16 mouse cellular contexts compared by ENCODE assay signal in genomic region chr3:88238866-88239391, GRCm38 (mm10). TPM values are rescaled to one million over a fixed set of nuclear protein-coding genes. Genes with fewer than 3 reads are reported as not detected.
DNase-seq lines count a peak whose midpoint lies in the region; ATAC-seq lines count a peak whose summit lies in the region.
"Had no signal": no experiment of that assay in that cellular context is flagged by ENCODE, and none has a peak within 500 bp of the region (broad histone marks: within the 10 kb centered on the region; RNA-seq: fewer than 3 reads in every experiment).

No protein-coding gene starts in this region.

- H3K9ac ChIP-seq in hindbrain, embryonic 13.5 days, result no peak overlapping the region; the same call in 1 of the 2 replicates
- peak overlapping the region; percentile 23; the same call in 1 of the 2 replicates for H3K9ac ChIP-seq in neural tube, embryonic 12.5 days
- H3K9ac ChIP-seq: embryonic facial prominence, embryonic 13.5 days; heart, embryonic 13.5 days; limb, embryonic 15.5 days had no signal

- no peaks in the 10 kb centered on the region for H3K9me3 ChIP-seq in hindbrain, embryonic 13.5 days
- no peaks in the 10 kb centered on the region for H3K9me3 ChIP-seq in neural tube, embryonic 12.5 days
- H3K9me3 ChIP-seq: embryonic facial prominence, embryonic 13.5 days; heart, embryonic 13.5 days; limb, embryonic 15.5 days had no signal

- H3K4me2 ChIP-seq in hindbrain, embryonic 13.5 days, result 0 out of 2 replicates have a peak overlapping the region, but pooled peaks have one; percentile 16
- peak overlapping the region; percentile 30 for H3K4me2 ChIP-seq in neural tube, embryonic 12.5 days (replicated peaks)
- H3K4me2 ChIP-seq: embryonic facial prominence, embryonic 13.5 days; heart, embryonic 13.5 days; limb, embryonic 15.5 days had no signal

- peak; percentile 77 for ATAC-seq in hindbrain, embryonic 13.5 days (ENCODE audit: low FRiP score)
- ATAC-seq in neural tube, embryonic 12.5 days (ENCODE audit: low FRiP score, low read depth), result peak; percentile 27
- ATAC-seq: intestine, embryonic 16.5 days had no signal

- H3K4me1 ChIP-seq in hindbrain, embryonic 13.5 days (replicated peaks), result peaks cover 85% of the 10 kb centered on the region
- peaks cover 79% of the 10 kb centered on the region for H3K4me1 ChIP-seq in neural tube, embryonic 12.5 days

- H3K4me3 ChIP-seq in hindbrain, embryonic 13.5 days, result no peak overlapping the region
- no peak overlapping the region for H3K4me3 ChIP-seq in neural tube, embryonic 12.5 days
- H3K4me3 ChIP-seq: embryonic facial prominence, embryonic 13.5 days; heart, embryonic 13.5 days; limb, embryonic 15.5 days had no signal

- 19% methylated on average over 8 of the region's 8 CpGs for WGBS in hindbrain, embryonic 13.5 days
- 21% methylated on average over 8 of the region's 8 CpGs for WGBS in neural tube, embryonic 12.5 days

- peaks cover 35% of the 10 kb centered on the region for H3K27me3 ChIP-seq in hindbrain, embryonic 13.5 days
- peaks cover 22% of the 10 kb centered on the region for H3K27me3 ChIP-seq in neural tube, embryonic 12.5 days (replicated peaks)

- peak; percentile 43 to 69 for DNase-seq in layer of hippocampus, postnatal 14 days (ENCODE audit: low spot score in 2 of 2)
- DNase-seq in layer of hippocampus, postnatal 36 days, result no peak
- peak; percentile 42 to 48 for DNase-seq in cerebellum, postnatal 25 days
- DNase-seq in kidney, postnatal 36 days, result no peak
- DNase-seq in heart, adult 18-20 months, result no peak
- no peak for DNase-seq in retina, embryonic 14.5 days (ENCODE audit: low spot score)
- DNase-seq: adrenal gland, adult 2 months; right cerebral cortex, postnatal 14 days had no signal

- H3K36me3 ChIP-seq in hindbrain, embryonic 13.5 days, result no peaks in the 10 kb centered on the region
- H3K36me3 ChIP-seq in neural tube, embryonic 12.5 days, result no peaks in the 10 kb centered on the region
- H3K36me3 ChIP-seq: embryonic facial prominence, embryonic 13.5 days; heart, embryonic 13.5 days; limb, embryonic 15.5 days had no signal

- peak overlapping the region; percentile 88 for H3K27ac ChIP-seq in hindbrain, embryonic 13.5 days
- H3K27ac ChIP-seq in neural tube, embryonic 12.5 days, result peak overlapping the region; percentile 77
- H3K27ac ChIP-seq: embryonic facial prominence, embryonic 13.5 days; heart, embryonic 13.5 days; limb, embryonic 15.5 days had no signal

RNA-seq across cellular contexts. Expression of gene Rhbg, which starts 15.6 kb away (rescaled TPM):
- not detected for total RNA-seq in layer of hippocampus, postnatal 14 days (2021)
- total RNA-seq in layer of hippocampus, postnatal 36 days (2021), result not detected
- polyA plus RNA-seq in hindbrain, embryonic 13.5 days (2015; fragmentation: Nextera tagmentation; extraction: Ambion mirVana), result 0.22 and 0.32 TPM in 2 replicates
- 0.32 and 0.79 TPM in 2 replicates for polyA plus RNA-seq in neural tube, embryonic 12.5 days (2016; fragmentation: Nextera tagmentation; extraction: Ambion mirVana)
- under 1 TPM in 1 of 2 experiments, not detected in 1; 0.64 TPM for total RNA-seq in heart, adult 18-20 months (2021)
- total RNA-seq: layer of hippocampus, adult 8-10 months had no signal
- polyA plus RNA-seq: C2C12 had no signal

RNA-seq across cellular contexts. Expression of gene Gm38392, which starts 48.1 kb away (rescaled TPM):
- not detected for total RNA-seq in layer of hippocampus, postnatal 14 days (2021)
- under 1 TPM; 0.47 to 0.76 TPM for total RNA-seq in layer of hippocampus, postnatal 36 days (2021)
- 0.29 and 0.70 TPM in 2 replicates for polyA plus RNA-seq in hindbrain, embryonic 13.5 days (2015; fragmentation: Nextera tagmentation; extraction: Ambion mirVana)
- 0.27 TPM in 1 of 2 replicates, not detected in the other for polyA plus RNA-seq in neural tube, embryonic 12.5 days (2016; fragmentation: Nextera tagmentation; extraction: Ambion mirVana)
- total RNA-seq in heart, adult 18-20 months (2021), result under 1 TPM; 0.30 to 0.33 TPM
- polyA plus RNA-seq: adrenal gland, adult 2 months; C2C12; heart, embryonic 13.5 days; intestine, embryonic 16.5 days had no signal

RNA-seq across cellular contexts. Expression of gene Tsacc, which starts 57.9 kb away (rescaled TPM):
- total RNA-seq in layer of hippocampus, postnatal 14 days (2021), result 1 to 10 TPM; 4.0 to 5.3 TPM
- total RNA-seq in layer of hippocampus, postnatal 36 days (2021), result 1 to 10 TPM; 5.0 to 5.3 TPM
- polyA plus RNA-seq in hindbrain, embryonic 13.5 days (2015; fragmentation: Nextera tagmentation; extraction: Ambion mirVana), result 10.9 and 12.0 TPM in 2 replicates
- 9.4 and 12.9 TPM in 2 replicates for polyA plus RNA-seq in neural tube, embryonic 12.5 days (2016; fragmentation: Nextera tagmentation; extraction: Ambion mirVana)
- 1 to 10 TPM; 6.7 to 7.3 TPM for total RNA-seq in heart, adult 18-20 months (2021)

RNA-seq across cellular contexts. Expression of gene Cct3, which starts 58.0 kb away (rescaled TPM):
- 100 to 1,000 TPM; 191 to 198 TPM for total RNA-seq in layer of hippocampus, postnatal 14 days (2021)
- 100 to 1,000 TPM; 185 to 188 TPM for total RNA-seq in layer of hippocampus, postnatal 36 days (2021)
- polyA plus RNA-seq in hindbrain, embryonic 13.5 days (2015; fragmentation: Nextera tagmentation; extraction: Ambion mirVana), result 495 and 508 TPM in 2 replicates
- polyA plus RNA-seq in neural tube, embryonic 12.5 days (2016; fragmentation: Nextera tagmentation; extraction: Ambion mirVana), result 593 and 606 TPM in 2 replicates
- 100 to 1,000 TPM; 184 to 197 TPM for total RNA-seq in heart, adult 18-20 months (2021)

Comparison
In these comparisons a context has a peak if more than half of its experiments do, and no peak if none do; other contexts are left out.
1. DNase-seq: peak in layer of hippocampus, postnatal 14 days (2 of 2) and cerebellum, postnatal 25 days (2 of 2); none in layer of hippocampus, postnatal 36 days (0 of 2), kidney, postnatal 36 days (0 of 2), heart, adult 18-20 months (0 of 2) and retina, embryonic 14.5 days (single experiment).